Mouse (Mus musculus) heart, postnatal 36 days (tissue): ENCODE measurements around the gene Mob3b. TPM values are rescaled to one million over a fixed set of nuclear protein-coding genes. Genes with fewer than 3 reads are reported as not detected.

ENCODE experiments used
- DNase-seq, 2 experiments: peaks; one replicate each; pipeline ENCODE4 v3.0.0; 2021 to 2022
- intact Hi-C: fragments of 180-260 bp; cut with DNase I; formaldehyde crosslinking; loops from one replicate; pipeline ENCODE4 v1.15.1; 2025
- total RNA-seq, 2 experiments: library from RNA; stranded (reverse); gene quantifications; 2 replicates each; pipeline ENCODE4 v1.2.3; 2021

Mob3b gene
- total RNA-seq, 2 experiments from 2014 or later, result 1.1 to 1.2 TPM

- no peak for DNase-seq
- intact Hi-C loops, result no loop called here
These were observed 77.0 kb downstream of the Mob3b start for GRCm38 (mm10) chr4:35080285-35080684.

GRCm38 (mm10) chr4:35068739-35069138 is 88.5 kb downstream of the Mob3b start:
- intact Hi-C loops, result no loop called here
- DNase-seq, result no peak

DNA sequence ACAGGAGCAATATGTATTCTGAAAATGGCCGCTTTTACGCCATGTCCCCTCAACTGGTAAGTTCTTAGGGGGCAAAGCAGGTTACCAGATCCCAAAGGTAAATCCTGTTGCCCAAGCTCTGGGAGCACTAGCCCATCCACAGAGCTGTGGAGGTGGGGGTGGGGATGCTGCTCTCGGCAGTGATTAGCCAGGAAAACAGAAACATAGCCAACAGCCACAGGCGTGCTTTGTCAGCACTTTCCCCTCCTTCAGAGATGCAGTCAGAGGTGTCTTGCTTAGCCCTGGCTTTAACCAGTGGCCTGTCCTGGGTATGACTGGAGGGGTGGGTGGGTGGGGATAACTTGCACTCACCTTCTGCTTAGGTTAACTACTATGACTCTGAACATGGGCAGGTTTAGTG is 91.1 kb downstream of the Mob3b start:
- no peak for DNase-seq
- intact Hi-C loops, result no loop called here

DNA sequence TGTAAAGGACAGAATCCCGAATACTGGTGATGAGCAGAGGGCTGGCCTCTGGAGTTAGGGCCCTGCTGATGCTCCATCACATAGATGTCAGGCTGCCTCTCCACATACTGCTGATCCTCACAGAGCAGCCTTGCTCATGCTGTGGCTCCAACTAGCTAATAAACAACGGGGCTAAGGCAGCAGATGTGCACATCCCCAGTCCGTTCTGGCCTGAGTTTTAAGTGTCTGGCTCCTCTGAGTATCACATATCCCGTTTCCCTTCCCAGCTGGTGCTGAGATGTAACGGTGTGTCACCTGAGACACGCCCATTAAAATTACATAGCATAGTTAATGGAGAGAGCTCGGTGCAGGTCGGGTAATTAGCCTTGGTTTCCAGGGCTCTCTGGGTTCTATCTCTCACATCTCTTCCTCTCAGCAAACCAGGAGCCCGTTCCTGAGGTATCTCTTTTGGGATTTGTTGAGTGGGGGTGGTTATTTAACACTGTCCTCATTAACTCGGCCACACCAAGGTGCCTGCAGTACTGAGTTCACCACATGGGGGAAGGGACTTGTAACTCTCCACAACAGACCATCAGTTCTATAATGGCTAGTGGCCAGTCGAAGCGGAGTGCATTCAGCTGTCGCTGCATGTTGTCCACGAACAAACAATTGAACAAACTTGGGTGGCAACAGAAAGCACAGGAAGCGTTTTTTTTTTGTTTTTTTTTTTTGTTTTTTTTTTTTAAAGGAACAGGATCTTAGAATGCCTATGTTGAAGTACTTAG is 92.0 kb downstream of the Mob3b start:
- no peak for DNase-seq
- intact Hi-C loops, result no loop called here

DNA sequence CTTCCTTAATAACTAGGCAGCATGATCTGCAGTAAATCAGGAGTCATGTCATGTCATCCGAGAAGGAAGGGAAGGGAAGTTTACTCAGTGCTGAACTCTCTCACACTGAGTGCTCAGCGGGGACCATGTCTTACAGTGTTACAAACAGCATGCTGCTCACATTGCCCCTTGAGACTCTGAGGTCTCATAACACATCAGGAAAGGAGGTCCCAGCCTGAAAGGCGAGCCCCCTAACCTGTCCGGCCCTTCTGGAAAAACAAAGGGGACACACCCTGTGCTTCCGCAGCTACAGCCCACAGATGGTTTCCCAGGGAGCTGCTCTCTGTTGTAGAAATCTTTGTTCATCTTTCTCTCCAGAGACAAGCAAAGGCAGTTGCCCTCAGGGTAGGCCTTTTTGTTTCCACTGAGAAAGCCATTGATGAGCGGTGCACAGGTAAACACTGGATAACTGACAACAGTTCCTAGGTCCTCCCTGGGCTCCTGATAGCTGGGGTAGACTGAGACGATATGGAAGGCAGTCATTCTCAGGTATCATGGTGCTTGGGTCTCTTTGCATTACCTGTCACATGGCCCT is 94.1 kb downstream of the Mob3b start:
- DNase-seq, result no peak

GRCm38 (mm10) chr4:35060964-35061363 is 96.3 kb downstream of the Mob3b start:
- intact Hi-C loops, result no loop called here
- no peak for DNase-seq

More for the DNA sequence above, 94.1 kb downstream of the Mob3b start:
- intact Hi-C loops, result no loop called here

GRCm38 (mm10) chr4:35060401-35060800 is 96.9 kb downstream of the Mob3b start:
- DNase-seq, result no peak
- intact Hi-C loops, result no loop called here

GRCm38 (mm10) chr4:35054362-35054761 is 102.9 kb downstream of the Mob3b start:
- intact Hi-C loops, result no loop called here
- no peak for DNase-seq

GRCm38 (mm10) chr4:35052174-35052942 is 104.9 kb downstream of the Mob3b start:
- intact Hi-C loops, result no loop called here
- no peak for DNase-seq

DNA sequence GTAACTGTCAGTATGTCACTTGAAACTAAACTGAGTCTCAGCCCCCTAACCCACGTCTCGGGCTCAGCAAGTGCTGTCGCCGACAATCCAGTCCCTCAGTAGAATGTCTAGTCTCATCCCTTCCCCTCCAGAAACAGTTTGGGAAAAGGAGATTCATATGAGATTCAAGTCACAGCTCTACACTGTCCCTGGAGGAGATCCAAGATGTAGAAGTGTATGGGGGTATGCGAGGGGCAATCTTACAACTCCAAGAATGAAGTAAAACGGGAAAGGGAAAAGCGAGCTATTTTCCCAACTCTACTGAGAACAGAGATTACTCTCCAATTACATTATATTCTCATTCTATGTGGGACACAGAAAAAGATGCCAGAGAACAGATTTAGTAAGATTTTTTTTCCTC is 106.1 kb downstream of the Mob3b start:
- DNase-seq, result no peak
- intact Hi-C loops, result no loop called here

GRCm38 (mm10) chr4:35049742-35050058 is 107.6 kb downstream of the Mob3b start:
- intact Hi-C loops, result no loop called here
- no peak for DNase-seq

DNA sequence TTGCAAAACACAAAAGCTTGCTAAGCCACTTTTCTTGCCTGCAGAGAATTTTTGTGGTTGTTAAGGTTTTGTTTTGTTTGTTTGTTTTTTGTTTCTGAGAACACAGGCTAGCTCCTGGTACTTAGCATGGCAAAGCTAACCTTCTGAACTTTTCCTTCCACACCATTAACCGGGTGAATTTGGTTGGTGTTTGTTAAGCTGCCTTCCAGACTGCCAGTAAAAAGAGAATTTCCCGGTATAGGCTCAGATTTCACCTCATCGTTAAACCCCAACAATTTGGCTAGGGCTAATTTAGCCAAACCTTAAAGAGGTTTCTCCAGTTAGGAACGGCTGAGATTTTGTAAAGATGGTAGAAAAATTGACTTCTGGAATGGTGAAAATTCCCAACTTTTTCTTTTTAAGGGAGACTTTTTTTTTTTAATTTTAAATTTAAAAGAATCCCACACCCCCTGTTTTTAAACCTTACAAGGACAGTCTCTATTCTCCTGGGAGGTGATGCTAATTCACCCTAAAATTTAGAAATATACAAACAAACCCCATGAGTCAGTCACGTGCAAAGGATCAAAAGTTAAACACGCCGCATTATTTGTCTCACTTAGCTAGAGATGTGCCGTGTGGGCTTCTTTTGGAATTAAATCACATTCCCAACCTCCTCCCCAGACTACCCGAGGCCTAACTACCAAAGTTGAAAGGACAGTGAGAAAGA is 108.1 kb downstream of the Mob3b start:
- intact Hi-C loops, result no loop called here
- no peak for DNase-seq

- intact Hi-C loops, result no loop called here
- DNase-seq, result no peak
These were observed 116.4 kb downstream of the Mob3b start for GRCm38 (mm10) chr4:35040896-35041295.

- intact Hi-C loops, result no loop called here
- DNase-seq, result no peak
These were observed 117.0 kb downstream of the Mob3b start for GRCm38 (mm10) chr4:35040306-35040705.

GRCm38 (mm10) chr4:35037824-35038223 is 119.5 kb downstream of the Mob3b start:
- intact Hi-C loops, result no loop called here
- no peak for DNase-seq

DNA sequence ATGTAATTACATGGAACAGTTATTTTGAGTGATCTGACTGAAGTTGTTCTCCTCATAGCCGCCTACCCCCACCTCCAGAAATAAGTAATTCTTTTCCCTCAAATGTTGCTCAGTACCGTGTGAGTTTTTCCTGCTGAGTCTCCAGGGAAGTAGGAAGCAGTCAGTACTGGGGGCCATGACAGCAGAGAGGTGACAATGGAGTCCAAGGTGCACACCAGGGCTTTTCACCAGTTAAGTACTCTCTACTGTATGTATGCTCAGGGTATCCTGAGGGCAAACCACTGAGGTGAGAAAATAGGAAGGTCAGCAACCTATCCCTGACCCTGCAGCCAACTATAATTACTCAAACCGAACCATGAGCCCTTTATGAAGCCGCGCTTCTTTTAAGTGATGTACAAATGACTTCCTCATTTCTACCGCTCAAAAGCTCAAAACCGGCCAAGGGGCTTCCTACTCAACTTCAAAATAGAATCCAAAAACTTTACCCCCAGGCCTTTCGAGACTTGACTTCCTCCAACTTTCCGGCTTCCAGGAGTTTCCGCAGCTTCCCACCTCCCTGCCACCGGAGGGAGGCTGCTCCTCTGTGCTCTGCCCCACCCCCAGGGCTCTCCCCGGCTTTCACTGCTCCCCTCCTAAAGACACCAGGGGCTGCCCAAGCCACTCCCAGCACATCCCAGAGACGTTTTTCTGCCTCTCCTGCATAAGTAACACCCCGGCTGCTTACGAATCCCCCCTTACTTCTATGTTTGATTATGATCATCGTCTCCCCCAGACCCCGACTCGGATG is 122.6 kb downstream of the Mob3b start:
- intact Hi-C loops, result no loop called here
- DNase-seq, result no peak

GRCm38 (mm10) chr4:35032758-35033157 is 124.5 kb downstream of the Mob3b start:
- no peak for DNase-seq

GRCm38 (mm10) chr4:35031623-35032022 is 125.7 kb downstream of the Mob3b start:
- no peak for DNase-seq
- intact Hi-C loops, result no loop called here

More at GRCm38 (mm10) chr4:35032758-35033157, 124.5 kb downstream of the Mob3b start:
- intact Hi-C loops, result no loop called here

- intact Hi-C loops, result no loop called here
These were observed 126.1 kb downstream of the Mob3b start for GRCm38 (mm10) chr4:35031141-35031540.

DNA sequence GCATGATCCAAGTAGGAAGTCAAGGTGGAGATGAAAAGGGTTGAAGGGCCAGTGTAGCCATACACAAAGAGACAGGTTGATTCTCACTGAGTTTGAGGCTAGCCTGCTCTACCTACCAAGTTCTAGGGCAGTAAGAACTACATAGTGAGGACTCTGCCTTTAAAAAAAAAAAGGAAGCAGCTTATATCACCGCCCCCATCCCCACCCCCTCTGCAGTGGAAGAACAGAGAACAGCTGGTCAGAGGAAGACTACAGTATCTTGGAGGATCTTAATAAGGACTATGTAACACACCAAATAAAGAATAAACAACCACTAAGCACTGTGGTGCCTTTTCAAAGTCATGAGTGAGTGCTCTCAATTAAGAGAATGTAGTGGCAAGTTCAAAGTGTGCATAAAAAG is 138.9 kb downstream of the Mob3b start:
- intact Hi-C loops, result no loop called here
- DNase-seq, result no peak

More at GRCm38 (mm10) chr4:35031141-35031540, 126.1 kb downstream of the Mob3b start:
- no peak for DNase-seq
